Mouse (Mus musculus) kidney, adult 2 months (tissue): Measurements from ENCODE around the gene Lrpprc.

Source experiments
- CTCF ChIP-seq: fragments of 200-500 bp; conservative IDR thresholded peaks from 2 replicates; pipeline ENCODE4 v1.5.1; 2011; ENCODE audit warnings: low read depth, mild to moderate bottlenecking, control low read depth, low read length, moderate library complexity, mixed read lengths; ENCODE audit not compliant: insufficient read depth, insufficient read length
- POLR2A ChIP-seq: fragments of 200-500 bp; IDR thresholded peaks from one replicate; pipeline ENCODE4 v1.6.1; 2011; ENCODE audit warnings: low read depth, low read length, control low read depth

- TF ChIP-seq CTCF (no peak), POLR2A (no peak)
Observed at GRCm38 (mm10) chr17:84716252-84716872, 74.2 kb downstream of the Lrpprc start.
